Mouse (Mus musculus): ENCODE measurements around the gene Tspan1. TPM values are rescaled to one million over a fixed set of nuclear protein-coding genes. Genes with fewer than 3 reads are reported as not detected.

Gene Tspan1
- polyA plus RNA-seq, 1 experiment: not detected

DNA sequence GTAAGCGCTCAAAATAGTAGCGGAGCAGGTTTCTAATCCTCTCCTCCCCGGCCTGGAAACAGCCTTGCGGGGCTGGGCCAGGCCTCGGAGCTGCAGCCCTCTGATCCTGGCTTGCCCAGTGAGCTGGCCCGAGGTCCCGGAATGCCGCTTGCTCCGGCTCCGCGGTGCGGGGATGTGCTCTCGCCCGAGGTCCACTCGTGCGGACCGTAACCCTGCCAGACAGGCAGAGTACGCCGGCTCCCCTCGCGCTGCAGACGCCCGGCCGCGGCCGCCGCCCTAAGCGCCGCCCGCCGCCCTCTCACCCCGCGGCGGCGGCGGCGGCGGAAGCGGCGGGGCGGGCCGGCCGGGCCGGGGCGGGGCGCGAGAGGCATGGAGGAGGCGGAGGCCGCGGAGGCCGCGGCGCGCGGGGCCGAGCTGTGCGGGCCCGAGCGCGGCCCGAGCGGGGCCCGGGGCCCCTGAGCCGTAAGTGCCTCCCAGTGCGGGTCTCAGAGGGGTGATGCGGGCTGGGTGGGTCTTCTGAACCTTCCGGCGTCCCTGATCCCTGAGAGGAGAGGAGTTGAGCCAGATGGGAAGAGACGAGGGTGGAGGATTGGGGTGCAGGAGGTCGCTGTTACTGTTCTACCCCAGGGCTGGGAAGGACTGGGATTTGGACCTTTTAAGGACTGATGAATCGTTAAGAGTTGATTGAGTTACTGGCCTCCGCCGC is 17.1 kb downstream of the Tspan1 start:
- H3K27ac ChIP-seq (replicated peaks; ENCODE audit: low read depth, low read length): peak overlapping the region; percentile 88

DNA sequence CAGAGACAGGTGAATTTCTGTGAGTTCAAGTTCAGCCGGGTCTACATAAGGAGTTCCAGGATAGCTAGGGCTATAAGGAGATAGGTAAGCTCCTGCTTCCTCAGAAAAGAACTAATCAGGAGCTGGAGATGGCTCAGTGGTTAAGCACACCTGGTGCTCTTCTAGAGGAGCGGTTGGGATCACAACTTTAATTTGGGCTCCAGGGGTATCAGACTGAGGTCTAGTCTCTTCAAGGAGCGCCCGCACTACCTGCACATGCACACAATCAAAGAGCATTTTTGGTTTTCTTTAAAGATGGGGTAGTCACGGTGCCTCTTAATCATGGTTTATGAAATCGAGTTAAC is 17.6 kb downstream of the Tspan1 start:
- peaks cover 5% of the 10 kb centered on the region; the same call in 1 of the 2 replicates for H3K4me1 ChIP-seq (ENCODE audit: control insufficient read depth, insufficient read depth, insufficient read length, low read length)
- H3K27ac ChIP-seq (replicated peaks; ENCODE audit: low read depth, low read length): peak overlapping the region; percentile 88
- peak overlapping the region; percentile 84 for H3K4me3 ChIP-seq (ENCODE audit: insufficient read depth, low read depth, low read length)

More for the DNA sequence above, 17.1 kb downstream of the Tspan1 start:
- H3K4me1 ChIP-seq (ENCODE audit: control insufficient read depth, insufficient read depth, insufficient read length, low read length): peaks cover 5% of the 10 kb centered on the region; the same call in 1 of the 2 replicates
- peak overlapping the region; percentile 92 for H3K4me3 ChIP-seq (ENCODE audit: insufficient read depth, low read depth, low read length)

- Histone ChIP-seq H3K4me3 (ENCODE audit: insufficient read depth, low read depth, low read length) (peak overlapping the region; percentile 96), H3K4me1 (ENCODE audit: control insufficient read depth, insufficient read depth, insufficient read length, low read length) (peaks cover 6% of the 10 kb centered on the region), H3K27ac (replicated peaks; ENCODE audit: low read depth, low read length) (peak overlapping the region; percentile 83)
These were observed 23.3 kb downstream of the Tspan1 start for GRCm38 (mm10) chr4:116143891-116144717.

GRCm38 (mm10) chr4:116143317-116143811 is 24.0 kb downstream of the Tspan1 start:
- H3K4me3 ChIP-seq (ENCODE audit: insufficient read depth, low read depth, low read length): peak overlapping the region; percentile 96
- H3K4me1 ChIP-seq (ENCODE audit: control insufficient read depth, insufficient read depth, insufficient read length, low read length): peaks cover 6% of the 10 kb centered on the region
- peak overlapping the region; percentile 83 for H3K27ac ChIP-seq (replicated peaks; ENCODE audit: low read depth, low read length)

- Histone ChIP-seq H3K4me3 (ENCODE audit: insufficient read depth, low read depth, low read length) (peak overlapping the region; percentile 44), H3K4me1 (ENCODE audit: control insufficient read depth, insufficient read depth, insufficient read length, low read length) (peaks cover 6% of the 10 kb centered on the region), H3K27ac (replicated peaks; ENCODE audit: low read depth, low read length) (peak overlapping the region; percentile 97)
These were observed 25.1 kb downstream of the Tspan1 start for GRCm38 (mm10) chr4:116142269-116142668.

DNA sequence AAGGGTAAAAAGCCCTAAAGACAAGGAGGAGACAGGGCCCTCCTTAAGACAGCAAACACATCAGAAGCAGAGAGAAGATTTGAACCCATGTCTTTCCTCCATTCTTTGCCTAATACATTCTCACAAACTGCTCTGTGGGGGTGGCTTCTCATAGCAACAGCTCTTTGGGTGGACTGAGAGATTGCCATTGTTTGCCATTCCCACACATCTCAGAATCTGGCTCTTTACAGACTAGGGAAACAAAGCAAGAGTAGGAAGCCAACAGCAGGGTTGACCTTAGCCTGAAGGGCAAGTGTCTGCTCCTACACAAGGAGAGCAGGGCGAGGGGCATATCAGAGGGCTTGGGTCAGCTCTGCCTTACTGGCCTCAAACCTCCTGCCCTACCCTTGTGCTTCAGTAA is 25.7 kb downstream of the Tspan1 start:
- Histone ChIP-seq H3K4me1 (ENCODE audit: control insufficient read depth, insufficient read depth, insufficient read length, low read length) (peaks cover 6% of the 10 kb centered on the region), H3K27ac (replicated peaks; ENCODE audit: low read depth, low read length) (peak overlapping the region; percentile 97), H3K4me3 (ENCODE audit: insufficient read depth, low read depth, low read length) (peak overlapping the region; percentile 30)

DNA sequence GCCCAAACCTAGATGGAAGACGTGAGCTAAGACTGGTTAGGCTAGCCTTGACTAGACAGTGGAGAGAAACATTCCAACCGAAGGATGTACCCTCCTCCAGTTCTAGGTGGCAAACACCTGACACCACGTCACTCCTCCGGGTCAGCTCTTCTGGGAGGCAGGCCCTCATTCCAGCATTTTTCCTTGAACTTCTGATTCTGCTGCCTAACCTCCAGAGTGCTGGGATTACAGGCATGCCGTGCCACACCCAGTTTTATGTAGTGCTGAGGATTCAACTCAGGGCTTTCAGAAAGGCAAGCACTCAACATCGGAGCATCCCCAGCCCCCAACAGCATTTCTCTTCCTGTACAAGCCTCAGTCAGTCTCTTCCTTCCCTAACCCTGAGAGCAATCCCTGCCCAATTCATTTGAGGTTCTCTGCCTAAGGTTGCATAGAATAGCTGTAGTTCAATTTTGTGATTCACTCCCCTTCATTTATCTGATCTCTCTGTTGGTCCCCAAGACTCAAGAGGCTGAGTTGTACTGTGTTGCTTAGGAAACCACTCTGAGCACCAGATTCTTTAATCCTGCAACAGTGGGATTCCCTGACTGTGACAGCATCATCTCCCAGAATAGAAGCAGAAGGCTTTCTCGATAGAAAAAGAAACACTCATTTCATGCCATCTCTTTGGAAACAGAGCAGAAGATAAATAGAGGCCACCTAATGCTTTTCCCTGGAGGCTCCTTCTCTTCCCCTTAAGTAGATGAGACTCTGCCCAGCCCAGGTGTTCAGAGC is 26.4 kb downstream of the Tspan1 start:
- Histone ChIP-seq H3K4me3 (ENCODE audit: insufficient read depth, low read depth, low read length) (no peak overlapping the region), H3K4me1 (ENCODE audit: control insufficient read depth, insufficient read depth, insufficient read length, low read length) (peaks cover 6% of the 10 kb centered on the region), H3K27ac (replicated peaks; ENCODE audit: low read depth, low read length) (peak overlapping the region; percentile 97)

DNA sequence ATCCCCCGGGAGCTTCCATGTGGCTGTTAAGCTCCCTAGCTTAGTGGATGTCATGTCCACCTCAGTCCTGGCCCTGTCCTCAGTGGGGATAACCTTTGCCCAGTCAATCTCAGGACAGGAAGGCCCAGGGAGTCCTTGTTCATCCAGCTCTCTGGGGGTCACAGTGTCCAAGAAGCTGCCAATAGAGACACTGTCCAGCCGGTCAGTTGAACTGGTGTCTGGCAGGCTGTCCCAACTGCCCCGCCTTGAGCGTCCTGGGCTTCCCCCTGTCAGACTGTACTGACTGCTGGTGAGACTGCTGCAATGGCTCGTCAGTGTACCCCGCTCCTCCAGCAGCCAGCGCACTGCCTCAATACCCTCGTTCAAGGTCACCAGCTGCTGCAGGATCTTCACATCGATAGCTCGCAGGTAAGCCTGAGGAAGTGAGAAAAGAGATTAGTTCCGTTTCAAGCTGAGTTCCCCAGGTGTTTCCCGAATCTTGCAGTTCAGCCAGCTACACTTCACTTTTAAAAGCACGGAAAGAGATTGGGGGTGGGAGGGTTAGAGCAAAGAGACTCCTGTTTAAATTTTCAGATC is 29.9 kb downstream of the Tspan1 start:
- Histone ChIP-seq H3K4me1 (ENCODE audit: control insufficient read depth, insufficient read depth, insufficient read length, low read length) (peaks cover 6% of the 10 kb centered on the region), H3K27ac (replicated peaks; ENCODE audit: low read depth, low read length) (no peak overlapping the region), H3K4me3 (ENCODE audit: insufficient read depth, low read depth, low read length) (no peak overlapping the region)

DNA sequence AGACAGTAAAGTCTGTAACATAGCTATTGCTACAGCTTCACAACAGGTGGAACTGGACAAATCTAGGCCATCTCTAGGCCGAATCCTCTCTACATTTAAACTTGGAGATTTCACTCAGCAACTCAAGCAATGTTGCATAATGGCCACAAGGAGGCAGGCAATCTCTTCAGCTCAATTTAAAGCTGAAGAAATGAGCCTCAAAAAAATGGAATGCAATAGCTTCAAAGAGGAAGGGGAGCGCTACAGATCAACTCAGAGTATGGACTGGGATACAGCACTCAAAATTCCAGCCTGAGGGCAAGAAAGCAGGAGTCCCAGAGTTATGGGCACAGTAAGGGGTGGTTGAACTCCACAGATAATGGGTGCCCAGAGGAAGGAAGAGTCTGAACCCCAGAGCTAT is 32.4 kb downstream of the Tspan1 start:
- no peak overlapping the region for H3K27ac ChIP-seq (replicated peaks; ENCODE audit: low read depth, low read length)
- H3K4me1 ChIP-seq (ENCODE audit: control insufficient read depth, insufficient read depth, insufficient read length, low read length): no peaks in the 10 kb centered on the region; the same call in 1 of the 2 replicates
- no peak overlapping the region for H3K4me3 ChIP-seq (ENCODE audit: insufficient read depth, low read depth, low read length)

GRCm38 (mm10) chr4:116133126-116133525 is 34.3 kb downstream of the Tspan1 start:
- no peak overlapping the region for H3K27ac ChIP-seq (replicated peaks; ENCODE audit: low read depth, low read length)
- no peak overlapping the region for H3K4me3 ChIP-seq (ENCODE audit: insufficient read depth, low read depth, low read length)
- no peaks in the 10 kb centered on the region for H3K4me1 ChIP-seq (ENCODE audit: control insufficient read depth, insufficient read depth, insufficient read length, low read length)

- Histone ChIP-seq H3K27ac (replicated peaks; ENCODE audit: low read depth, low read length) (no peak overlapping the region), H3K4me1 (ENCODE audit: control insufficient read depth, insufficient read depth, insufficient read length, low read length) (no peaks in the 10 kb centered on the region), H3K4me3 (ENCODE audit: insufficient read depth, low read depth, low read length) (no peak overlapping the region)
These were observed 39.4 kb downstream of the Tspan1 start for GRCm38 (mm10) chr4:116127956-116128355.

- no peak overlapping the region for H3K4me3 ChIP-seq (ENCODE audit: insufficient read depth, low read depth, low read length)
- no peak overlapping the region for H3K27ac ChIP-seq (replicated peaks; ENCODE audit: low read depth, low read length)
- no peaks in the 10 kb centered on the region for H3K4me1 ChIP-seq (ENCODE audit: control insufficient read depth, insufficient read depth, insufficient read length, low read length)
These were observed 41.5 kb downstream of the Tspan1 start for GRCm38 (mm10) chr4:116125803-116126386.

GRCm38 (mm10) chr4:116123602-116124519 is 43.5 kb downstream of the Tspan1 start, which contains the start of the genes Rad54l and Pomgnt1:
TSS of gene Rad54l (minus strand) at chr4:116123690.
TSS of gene Pomgnt1 (plus strand) at chr4:116123840.
- Histone ChIP-seq H3K27ac (replicated peaks; ENCODE audit: low read depth, low read length) (0 out of 2 replicates have a peak within 1 kb of the TSS, but pooled peaks have one; percentile 6), H3K4me3 (ENCODE audit: insufficient read depth, low read depth, low read length) (peak within 1 kb of the TSS; percentile 73), H3K4me1 (ENCODE audit: control insufficient read depth, insufficient read depth, insufficient read length, low read length) (no peaks in the 10 kb centered on the region)
